Mouse (Mus musculus): ENCODE measurements around the gene Gm4981. TPM values are rescaled to one million over a fixed set of nuclear protein-coding genes. Genes with fewer than 3 reads are reported as not detected.

Gene Gm4981
- total and polyA plus RNA-seq, 3 experiments: not detected

GRCm38 (mm10) chr10:58220726-58221125, 15.8 kb downstream of the Gm4981 start:
- no peaks in the 10 kb centered on the region for H3K4me1 ChIP-seq (ENCODE audit: control insufficient read depth, insufficient read depth, low read length)
- H3K27ac ChIP-seq: no peak overlapping the region
- WGBS: 70% methylated on average over 6 of the region's 6 CpGs
- H3K4me3 ChIP-seq: no peak overlapping the region
- 0 out of 2 replicates have a peak, but pooled peaks cover 2% of the 10 kb centered on the region for H3K27me3 ChIP-seq (ENCODE audit: control insufficient read depth, insufficient read depth, low read length)
- H3K36me3 ChIP-seq (ENCODE audit: control insufficient read depth, insufficient read depth, low read length): no peaks in the 10 kb centered on the region
- H3K79me2 ChIP-seq (replicated peaks; ENCODE audit: control insufficient read depth, insufficient read depth, low read length): no peaks in the 10 kb centered on the region
- intact Hi-C loops (cut with DNase I): no loop called here
- no peak overlapping the region for H3K9ac ChIP-seq (ENCODE audit: low read depth, low read length)
- no peak for TF ChIP-seq EP300 (IDR thresholded peaks at IDR 0.05; ENCODE audit: insufficient read depth, low read depth, low read length)
- TF ChIP-seq POLR2A (IDR thresholded peaks at IDR 0.05; ENCODE audit: insufficient read depth, low read depth, low read length): no peak
- TF ChIP-seq CTCF (IDR thresholded peaks at IDR 0.05): no peak
- no peak for DNase-seq

DNA sequence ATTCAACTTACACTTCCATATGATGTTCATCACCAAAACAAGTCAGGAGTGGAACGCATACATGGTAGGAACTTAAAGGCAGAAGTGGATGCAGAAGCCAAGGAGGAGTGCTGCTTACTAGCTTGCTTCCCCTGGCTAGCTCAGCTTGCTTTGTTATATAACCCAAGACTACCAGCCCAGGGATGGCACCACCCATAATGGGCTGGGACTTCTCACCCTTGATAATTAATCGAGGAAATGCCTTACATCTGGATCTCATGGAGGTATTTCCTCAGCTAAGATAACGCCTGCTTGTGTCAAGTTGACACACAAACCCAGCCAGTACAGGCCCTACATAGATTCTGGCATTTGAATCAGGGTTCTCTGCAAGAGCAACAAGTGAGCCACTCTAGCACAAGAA, 19.1 kb downstream of the Gm4981 start:
- intact Hi-C loops (cut with DNase I): no loop called here
- no peak for TF ChIP-seq POLR2A (IDR thresholded peaks at IDR 0.05; ENCODE audit: insufficient read depth, low read depth, low read length)
- TF ChIP-seq CTCF (IDR thresholded peaks at IDR 0.05): no peak
- no peak for TF ChIP-seq EP300 (IDR thresholded peaks at IDR 0.05; ENCODE audit: insufficient read depth, low read depth, low read length)
- H3K27ac ChIP-seq: no peak overlapping the region
- DNase-seq: no peak
- H3K4me3 ChIP-seq: no peak overlapping the region
- H3K4me1 ChIP-seq (ENCODE audit: control insufficient read depth, insufficient read depth, low read length): no peaks in the 10 kb centered on the region
- H3K27me3 ChIP-seq (ENCODE audit: control insufficient read depth, insufficient read depth, low read length): peaks cover 4% of the 10 kb centered on the region; the same call in 1 of the 2 replicates
- H3K9ac ChIP-seq (ENCODE audit: low read depth, low read length): no peak overlapping the region
- H3K36me3 ChIP-seq (ENCODE audit: control insufficient read depth, insufficient read depth, low read length): no peaks in the 10 kb centered on the region
- H3K79me2 ChIP-seq (replicated peaks; ENCODE audit: control insufficient read depth, insufficient read depth, low read length): no peaks in the 10 kb centered on the region
- 53% methylated on average over 3 of the region's 3 CpGs for WGBS

DNA sequence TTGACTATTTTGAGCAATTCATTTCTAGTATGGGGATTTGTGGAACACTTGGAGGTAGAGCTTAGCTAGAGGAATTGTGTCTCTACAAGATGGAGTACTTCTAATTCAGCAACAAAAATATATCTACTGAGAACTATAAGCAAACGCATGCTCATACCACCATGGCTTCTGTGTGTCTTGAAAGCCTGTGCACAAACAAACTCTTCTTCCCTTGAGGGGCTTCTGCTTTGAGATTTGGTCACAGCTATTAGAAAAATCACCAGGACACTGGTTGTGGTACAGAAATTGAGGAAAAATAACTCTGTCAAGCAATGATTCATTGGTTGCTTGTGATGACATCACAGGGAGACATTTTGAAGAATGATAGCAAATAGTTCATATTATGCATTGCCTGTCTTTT, 21.1 kb downstream of the Gm4981 start:
- Histone ChIP-seq H3K9ac (ENCODE audit: low read depth, low read length) (no peak overlapping the region), H3K27me3 (ENCODE audit: control insufficient read depth, insufficient read depth, low read length) (peaks cover 4% of the 10 kb centered on the region; the same call in 1 of the 2 replicates), H3K27ac (no peak overlapping the region), H3K4me1 (ENCODE audit: control insufficient read depth, insufficient read depth, low read length) (no peaks in the 10 kb centered on the region), H3K36me3 (ENCODE audit: control insufficient read depth, insufficient read depth, low read length) (no peaks in the 10 kb centered on the region), H3K4me3 (no peak overlapping the region), H3K79me2 (replicated peaks; ENCODE audit: control insufficient read depth, insufficient read depth, low read length) (no peaks in the 10 kb centered on the region; the same call in 1 of the 2 replicates)
- no peak for DNase-seq
- no peak for TF ChIP-seq EP300 (IDR thresholded peaks at IDR 0.05; ENCODE audit: insufficient read depth, low read depth, low read length)
- no peak for TF ChIP-seq POLR2A (IDR thresholded peaks at IDR 0.05; ENCODE audit: insufficient read depth, low read depth, low read length)
- TF ChIP-seq CTCF (IDR thresholded peaks at IDR 0.05): no peak
- intact Hi-C loops (cut with DNase I): no loop called here
- 72% methylated on average over 1 of the region's 1 CpGs for WGBS

- Histone ChIP-seq H3K4me1 (ENCODE audit: control insufficient read depth, insufficient read depth, low read length) (no peaks in the 10 kb centered on the region), H3K27me3 (ENCODE audit: control insufficient read depth, insufficient read depth, low read length) (peaks cover 4% of the 10 kb centered on the region; the same call in 1 of the 2 replicates), H3K4me3 (no peak overlapping the region), H3K36me3 (ENCODE audit: control insufficient read depth, insufficient read depth, low read length) (no peaks in the 10 kb centered on the region), H3K79me2 (replicated peaks; ENCODE audit: control insufficient read depth, insufficient read depth, low read length) (no peaks in the 10 kb centered on the region; the same call in 1 of the 2 replicates), H3K27ac (no peak overlapping the region), H3K9ac (ENCODE audit: low read depth, low read length) (no peak overlapping the region)
- no peak for DNase-seq
- intact Hi-C loops (cut with DNase I): no loop called here
- 68% methylated on average over 5 of the region's 5 CpGs for WGBS
- TF ChIP-seq EP300 (IDR thresholded peaks at IDR 0.05; ENCODE audit: insufficient read depth, low read depth, low read length): no peak
- TF ChIP-seq POLR2A (IDR thresholded peaks at IDR 0.05; ENCODE audit: insufficient read depth, low read depth, low read length): no peak
Measured at GRCm38 (mm10) chr10:58214934-58215333, 21.6 kb downstream of the Gm4981 start.

DNA sequence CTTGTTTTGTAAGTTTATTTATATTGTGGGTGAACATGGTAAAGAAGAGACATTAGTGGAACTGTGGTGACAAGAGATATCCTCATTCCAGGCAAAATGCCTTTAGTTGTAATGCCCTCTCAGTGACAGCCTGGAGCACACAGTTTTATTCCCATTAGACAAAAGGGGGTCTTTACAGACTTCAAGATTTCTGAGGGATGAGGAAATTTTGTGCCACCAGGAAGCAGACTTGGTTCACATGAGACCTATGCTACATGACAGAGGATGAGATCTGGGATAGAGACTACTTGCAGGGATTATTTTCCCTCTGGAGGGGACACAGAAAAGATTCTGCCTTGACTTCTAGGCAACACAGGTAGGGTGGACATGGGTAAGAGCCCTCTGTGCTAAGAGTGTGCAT, 22.0 kb downstream of the Gm4981 start:
- Histone ChIP-seq H3K36me3 (ENCODE audit: control insufficient read depth, insufficient read depth, low read length) (no peaks in the 10 kb centered on the region), H3K4me1 (ENCODE audit: control insufficient read depth, insufficient read depth, low read length) (no peaks in the 10 kb centered on the region), H3K4me3 (no peak overlapping the region), H3K9ac (ENCODE audit: low read depth, low read length) (no peak overlapping the region), H3K27ac (no peak overlapping the region), H3K79me2 (replicated peaks; ENCODE audit: control insufficient read depth, insufficient read depth, low read length) (no peaks in the 10 kb centered on the region; the same call in 1 of the 2 replicates), H3K27me3 (ENCODE audit: control insufficient read depth, insufficient read depth, low read length) (peaks cover 4% of the 10 kb centered on the region; the same call in 1 of the 2 replicates)
- DNase-seq: no peak
- no peak for TF ChIP-seq CTCF (IDR thresholded peaks at IDR 0.05)
- no peak for TF ChIP-seq EP300 (IDR thresholded peaks at IDR 0.05; ENCODE audit: insufficient read depth, low read depth, low read length)
- TF ChIP-seq POLR2A (IDR thresholded peaks at IDR 0.05; ENCODE audit: insufficient read depth, low read depth, low read length): no peak
- intact Hi-C loops (cut with DNase I): no loop called here

DNA sequence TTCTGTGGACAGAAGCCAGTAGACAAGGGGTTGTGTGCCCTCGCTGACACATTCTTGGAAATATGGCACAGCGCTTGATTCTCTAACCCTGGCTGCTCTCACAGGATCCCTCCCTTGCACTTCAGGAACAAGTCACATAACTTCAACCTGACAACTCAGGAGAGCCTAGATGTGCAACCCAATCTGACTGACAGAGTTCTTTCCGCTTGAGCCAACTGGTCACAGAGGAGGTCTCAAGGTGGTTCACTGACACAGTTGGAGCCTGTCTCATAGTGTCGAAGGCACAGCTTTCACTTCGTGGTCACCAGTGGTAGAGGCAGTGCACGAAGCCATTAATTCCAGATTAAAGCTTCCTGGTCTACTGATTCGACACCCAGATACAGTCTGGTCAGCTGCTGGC, 24.3 kb downstream of the Gm4981 start:
- Histone ChIP-seq H3K27me3 (ENCODE audit: control insufficient read depth, insufficient read depth, low read length) (peaks cover 2% of the 10 kb centered on the region; the same call in 1 of the 2 replicates), H3K79me2 (replicated peaks; ENCODE audit: control insufficient read depth, insufficient read depth, low read length) (no peaks in the 10 kb centered on the region; the same call in 1 of the 2 replicates), H3K4me3 (no peak overlapping the region), H3K4me1 (ENCODE audit: control insufficient read depth, insufficient read depth, low read length) (no peaks in the 10 kb centered on the region), H3K36me3 (ENCODE audit: control insufficient read depth, insufficient read depth, low read length) (no peaks in the 10 kb centered on the region), H3K27ac (no peak overlapping the region), H3K9ac (ENCODE audit: low read depth, low read length) (no peak overlapping the region)
- intact Hi-C loops (cut with DNase I): no loop called here
- TF ChIP-seq POLR2A (IDR thresholded peaks at IDR 0.05; ENCODE audit: insufficient read depth, low read depth, low read length): no peak
- TF ChIP-seq CTCF (IDR thresholded peaks at IDR 0.05): no peak
- no peak for TF ChIP-seq EP300 (IDR thresholded peaks at IDR 0.05; ENCODE audit: insufficient read depth, low read depth, low read length)
- WGBS: 70% methylated on average over 7 of the region's 7 CpGs
- DNase-seq: no peak
